Mouse (Mus musculus) kidney, adult 2 months (tissue): ENCODE results near the gene Mrps18c. TPM values are rescaled to one million over a fixed set of nuclear protein-coding genes. Genes with fewer than 3 reads are reported as not detected.
A peak's percentile ranks its signal among the peaks of the same experiment; 100 is the strongest.

Experiments
- DNase-seq: peaks from one replicate; pipeline ENCODE4 v3.0.0; 2021
- H3K27ac ChIP-seq: fragments of 200-500 bp; 2 replicates; pipeline ENCODE4 v1.5.1; 2012; ENCODE audit warnings: low read depth, low read length, control low read depth, inconsistent platforms; ENCODE audit not compliant: insufficient read depth
- H3K27me3 ChIP-seq: fragments of 200-500 bp; replicated peaks from 2 replicates; pipeline ENCODE4 v1.6.1; 2012; ENCODE audit warnings: mild to moderate bottlenecking, moderate library complexity, low read length, inconsistent platforms; ENCODE audit not compliant: control insufficient read depth, insufficient read depth
- H3K36me3 ChIP-seq: fragments of 200-500 bp; 2 replicates; pipeline ENCODE4 v1.6.1; 2012; ENCODE audit warnings: mild to moderate bottlenecking, moderate library complexity, low read length, inconsistent platforms; ENCODE audit not compliant: control insufficient read depth, insufficient read depth
- H3K4me1 ChIP-seq: fragments of 200-500 bp; 2 replicates; pipeline ENCODE4 v1.6.1; 2011; ENCODE audit warnings: low read length; ENCODE audit not compliant: control insufficient read depth, insufficient read depth
- H3K4me3 ChIP-seq: fragments of 200-500 bp; 2 replicates; pipeline ENCODE4 v1.5.1; 2011; ENCODE audit warnings: mild to moderate bottlenecking, low read depth, low read length, control low read depth; ENCODE audit not compliant: insufficient read depth
- CTCF ChIP-seq: fragments of 200-500 bp; conservative IDR thresholded peaks from 2 replicates; pipeline ENCODE4 v1.5.1; 2011; ENCODE audit warnings: low read depth, mild to moderate bottlenecking, control low read depth, low read length, moderate library complexity, mixed read lengths; ENCODE audit not compliant: insufficient read depth, insufficient read length
- POLR2A ChIP-seq: fragments of 200-500 bp; IDR thresholded peaks from one replicate; pipeline ENCODE4 v1.6.1; 2011; ENCODE audit warnings: low read depth, low read length, control low read depth
- WGBS: fragments of 180-500 bp; shearing (Covaris S2); methylation state at CpG from one replicate; pipeline ENCODE4 v1.1.7; 2018; 5-methylcytosine and 5-hydroxymethylcytosine counted together
- polyA plus RNA-seq: library from polyadenylated mRNA; depleted of rRNA; stranded (reverse); fragments of >200 nt; gene quantifications from 2 replicates; pipeline ENCODE4 v1.2.3, GENCODE M21; 2012; rRNA removed

Mrps18c gene
- polyA plus RNA-seq, 1 experiment, result 57.3 TPM

DNA sequence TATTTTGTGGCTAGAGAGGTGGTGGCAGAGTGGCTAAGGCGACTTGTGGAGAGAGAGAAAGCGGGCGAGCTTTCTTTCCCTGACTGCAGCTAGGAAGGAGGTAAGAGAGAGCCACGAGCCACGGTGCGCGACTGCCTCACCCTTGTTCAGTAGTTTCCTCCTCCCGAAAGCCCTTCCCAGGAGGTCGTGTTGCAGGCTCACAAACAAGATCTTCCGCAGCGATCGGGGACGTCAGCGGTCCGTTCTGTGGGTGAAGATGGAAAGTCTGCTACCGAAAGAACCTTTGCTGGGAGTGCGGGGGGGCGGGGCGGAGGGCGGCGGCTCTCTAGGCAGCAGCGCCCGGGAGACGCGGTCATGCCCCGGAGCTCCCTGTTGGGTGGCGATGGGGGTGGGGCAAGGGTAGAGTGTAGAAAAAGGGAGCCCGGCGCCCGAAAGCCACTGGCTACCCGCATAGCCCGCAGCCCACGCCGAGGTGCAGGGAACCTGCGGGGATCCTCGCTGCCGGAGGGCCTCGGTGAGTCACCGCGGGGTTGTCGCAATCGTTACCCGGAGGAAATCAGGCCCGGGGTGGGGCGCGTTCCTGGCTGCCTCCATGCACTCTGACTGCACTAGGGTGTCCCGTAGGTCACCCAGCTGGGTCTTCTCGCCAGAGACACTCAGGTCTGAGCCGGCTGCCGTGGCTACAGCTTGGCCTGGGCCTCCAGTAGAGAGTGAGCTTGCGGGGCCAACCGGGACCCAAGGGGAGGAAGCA, 47.6 kb downstream of the Mrps18c start:
- Histone ChIP-seq H3K27me3 (no peaks in the 10 kb centered on the region), H3K36me3 (no peaks in the 10 kb centered on the region), H3K4me1 (no peaks in the 10 kb centered on the region), H3K4me3 (peak overlapping the region; percentile 77), H3K27ac (peak overlapping the region; percentile 45)
- no peak for TF ChIP-seq POLR2A
- no peak for TF ChIP-seq CTCF
- peak; percentile 73 for DNase-seq
- under 1% methylated on average over 50 of the region's 52 CpGs for WGBS

DNA sequence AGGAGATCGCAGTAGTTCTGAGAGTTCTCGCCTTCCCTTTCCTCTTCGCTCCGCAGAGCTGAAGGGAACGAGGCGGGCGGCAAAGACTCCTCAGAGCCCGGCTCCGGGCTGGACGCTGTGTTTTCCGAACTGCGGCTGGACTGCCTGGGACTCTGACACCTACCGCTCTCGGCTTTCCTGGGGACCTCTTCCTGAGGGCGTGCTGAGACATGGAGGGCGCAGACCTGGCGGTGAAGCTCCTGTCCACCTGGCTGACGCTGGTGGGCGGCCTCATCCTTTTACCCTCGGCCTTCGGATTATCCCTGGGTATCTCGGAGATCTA, 48.1 kb downstream of the Mrps18c start:
- Histone ChIP-seq H3K4me3 (peak overlapping the region; percentile 77), H3K36me3 (no peaks in the 10 kb centered on the region), H3K4me1 (no peaks in the 10 kb centered on the region), H3K27ac (peak overlapping the region; percentile 45), H3K27me3 (no peaks in the 10 kb centered on the region)
- WGBS, result under 1% methylated on average over 22 of the region's 22 CpGs
- no peak for TF ChIP-seq POLR2A
- no peak for TF ChIP-seq CTCF
- DNase-seq, result no peak

DNA sequence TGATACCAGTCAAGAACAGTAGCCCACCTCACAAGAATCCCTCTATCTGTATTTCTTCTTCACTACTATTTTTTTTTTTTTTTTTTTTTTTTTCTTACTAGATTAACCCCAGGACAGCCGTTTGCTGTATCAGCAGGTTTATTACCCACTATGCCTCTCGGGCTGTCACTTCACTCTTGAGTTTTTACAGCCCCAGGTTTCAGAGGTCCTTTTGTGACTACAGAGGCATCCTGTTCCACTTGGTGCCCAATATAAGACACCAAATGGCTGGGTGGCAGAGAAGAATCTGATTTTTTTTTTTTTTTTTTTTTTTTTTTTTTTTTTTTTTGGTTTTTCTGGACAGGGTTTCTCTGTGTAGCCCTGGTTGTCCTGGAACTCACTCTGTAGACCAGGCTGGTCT, 48.7 kb downstream of the Mrps18c start:
- H3K27me3 ChIP-seq, result no peaks in the 10 kb centered on the region
- H3K36me3 ChIP-seq, result no peaks in the 10 kb centered on the region
- H3K4me3 ChIP-seq, result peak overlapping the region; percentile 77; the same call in 1 of the 2 replicates
- WGBS, result 21% methylated on average over 2 of the region's 2 CpGs
- TF ChIP-seq POLR2A, result no peak
- TF ChIP-seq CTCF, result no peak
- DNase-seq, result peak; percentile 14
- no peaks in the 10 kb centered on the region for H3K4me1 ChIP-seq
- H3K27ac ChIP-seq, result no peak overlapping the region

DNA sequence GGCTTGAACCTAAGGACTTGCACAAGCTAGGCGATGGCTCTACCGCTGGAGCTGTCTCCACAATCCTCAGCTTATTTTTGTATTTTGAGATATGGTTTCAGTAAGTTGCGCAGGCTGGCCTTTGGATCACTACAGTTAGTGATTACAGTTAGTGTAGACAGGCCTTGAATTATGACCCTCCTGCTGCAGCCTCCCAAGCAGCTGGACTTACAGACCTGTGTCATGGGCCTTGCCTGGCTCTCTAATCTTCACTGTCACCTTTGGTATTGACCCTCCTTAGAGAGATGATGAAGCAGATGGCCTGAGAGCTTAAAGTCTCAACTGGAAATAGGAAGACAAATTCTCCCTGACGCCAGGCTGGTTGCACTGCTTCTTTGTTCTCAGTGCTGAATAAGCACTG, 55.5 kb downstream of the Mrps18c start:
- Histone ChIP-seq H3K4me1 (no peaks in the 10 kb centered on the region), H3K4me3 (no peak overlapping the region), H3K27ac (no peak overlapping the region), H3K27me3 (no peaks in the 10 kb centered on the region), H3K36me3 (no peaks in the 10 kb centered on the region)
- no peak for TF ChIP-seq POLR2A
- no peak for TF ChIP-seq CTCF
- WGBS, result 82% methylated on average over 4 of the region's 4 CpGs
- no peak for DNase-seq

Other genes starting within 250 kb of the Mrps18c start
- 44.5 and 60.0 TPM in 2 replicates for gene Plac8, start 226.4 kb upstream of the Mrps18c start, polyA plus RNA-seq
- 100 and 111 TPM in 2 replicates for gene Coq2, start 123.5 kb upstream of the Mrps18c start, polyA plus RNA-seq
- 0.43 and 1.1 TPM in 2 replicates for gene Hpse, start 78.9 kb upstream of the Mrps18c start, polyA plus RNA-seq
- gene Helq, start within 50 bp of the Mrps18c start, polyA plus RNA-seq, result 6.8 and 10.2 TPM in 2 replicates
- 4.6 and 4.9 TPM in 2 replicates for gene Abraxas1, start 22.3 kb downstream of the Mrps18c start, polyA plus RNA-seq
- 10.0 and 10.9 TPM in 2 replicates for gene Gpat3, start 47.1 kb downstream of the Mrps18c start, polyA plus RNA-seq